Mouse (Mus musculus) lung, adult 2 months (tissue): Measurements from ENCODE around the gene Ifrd2. TPM values are rescaled to one million over a fixed set of nuclear protein-coding genes. Genes with fewer than 3 reads are reported as not detected.

ENCODE experiments used
- DNase-seq: peaks from one replicate; pipeline ENCODE4 v3.0.0; 2022
- H3K4me1 ChIP-seq: fragments of 200-500 bp; 2 replicates; pipeline ENCODE4 v1.6.1; 2011; ENCODE audit warnings: low read length; ENCODE audit not compliant: control insufficient read depth, insufficient read depth
- H3K4me3 ChIP-seq: fragments of 200-500 bp; replicated peaks from 2 replicates; pipeline ENCODE3; 2011; ENCODE audit warnings: low read depth, mild to moderate bottlenecking, control low read depth, low read length; ENCODE audit errors: extremely low read depth
- CTCF ChIP-seq: fragments of 200-500 bp; IDR thresholded peaks from 2 replicates; pipeline ENCODE4 v1.5.1; 2011; ENCODE audit warnings: mild to moderate bottlenecking, low read length, control low read depth; ENCODE audit not compliant: insufficient read depth
- POLR2A ChIP-seq: fragments of 200-500 bp; IDR thresholded peaks from 2 replicates; pipeline ENCODE4 v1.6.1; 2011; ENCODE audit warnings: low read depth, mild to moderate bottlenecking, control low read depth, low read length, borderline replicate concordance; ENCODE audit errors: extremely low read depth
- WGBS: fragments of 180-500 bp; shearing (Covaris S2); methylation state at CpG from one replicate; pipeline ENCODE4 v1.1.7; 2018; 5-methylcytosine and 5-hydroxymethylcytosine counted together
- polyA plus RNA-seq: library from polyadenylated mRNA; depleted of rRNA; stranded (reverse); fragments of >200 nt; gene quantifications from 2 replicates; pipeline ENCODE4 v1.2.3, GENCODE M21; 2012; rRNA removed

The Ifrd2 gene
- 41.5 and 41.8 TPM in 2 replicates for polyA plus RNA-seq

- Histone ChIP-seq H3K4me1 (peaks cover 7% of the 10 kb centered on the region), H3K4me3 (peak within 1 kb of the TSS; percentile 72)
- TF ChIP-seq CTCF (no peak), POLR2A (no peak)
- DNase-seq: peak; percentile 95
- WGBS: 9% methylated on average over 46 of the region's 46 CpGs
Measured at GRCm38 (mm10) chr9:107586974-107587832, at the start of gene Ifrd2. Gene Ifrd2, plus strand, starts transcription at chr9:107587642.

GRCm38 (mm10) chr9:107538231-107538630 lies 49.2 kb upstream of the Ifrd2 start:
- Histone ChIP-seq H3K4me1 (peaks cover 30% of the 10 kb centered on the region), H3K4me3 (no peak overlapping the region)
- WGBS: 85% methylated on average over 7 of the region's 7 CpGs
- TF ChIP-seq CTCF (no peak), POLR2A (no peak)
- DNase-seq: no peak

- peaks cover 30% of the 10 kb centered on the region for H3K4me1 ChIP-seq
- DNase-seq: no peak
- TF ChIP-seq CTCF (no peak), POLR2A (no peak)
- H3K4me3 ChIP-seq: no peak overlapping the region
- 88% methylated on average over 3 of the region's 3 CpGs for WGBS
Measured at GRCm38 (mm10) chr9:107538711-107539110, 48.7 kb upstream of the Ifrd2 start.

- no peak for TF ChIP-seq POLR2A
- TF ChIP-seq CTCF: no peak
- 92% methylated on average over 8 of the region's 8 CpGs for WGBS
- H3K4me1 ChIP-seq: peaks cover 29% of the 10 kb centered on the region
- no peak for DNase-seq
- H3K4me3 ChIP-seq: no peak overlapping the region
Measured at GRCm38 (mm10) chr9:107539940-107540339, 47.5 kb upstream of the Ifrd2 start.

- Histone ChIP-seq H3K4me1 (peaks cover 25% of the 10 kb centered on the region), H3K4me3 (no peak overlapping the region)
- 65% methylated on average over 4 of the region's 4 CpGs for WGBS
- TF ChIP-seq CTCF (no peak), POLR2A (no peak)
- no peak for DNase-seq
Measured at GRCm38 (mm10) chr9:107540420-107540819, 47.0 kb upstream of the Ifrd2 start.

GRCm38 (mm10) chr9:107541005-107541404 lies 46.4 kb upstream of the Ifrd2 start:
- WGBS: 21% methylated on average over 10 of the region's 10 CpGs
- no peak overlapping the region for H3K4me3 ChIP-seq

GRCm38 (mm10) chr9:107541474-107542351 lies 45.7 kb upstream of the Ifrd2 start, which contains the start of the genes Cyb561d2 and Nprl2:
Gene Cyb561d2, minus strand, starts transcription at chr9:107542193.
Gene Nprl2, plus strand, starts transcription at chr9:107542226.
- under 1% methylated on average over 46 of the region's 46 CpGs for WGBS
- peak; percentile 96 for DNase-seq
- Histone ChIP-seq H3K4me1 (peaks cover 13% of the 10 kb centered on the region), H3K4me3 (peak within 1 kb of the TSS; percentile 95)
- TF ChIP-seq POLR2A (peak; percentile 69; the same call in 1 of the 2 replicates), CTCF (no peak)

More at GRCm38 (mm10) chr9:107541005-107541404, 46.4 kb upstream of the Ifrd2 start:
- H3K4me1 ChIP-seq: peaks cover 19% of the 10 kb centered on the region
- TF ChIP-seq POLR2A (no peak), CTCF (no peak)
- no peak for DNase-seq

- peak overlapping the region; percentile 95 for H3K4me3 ChIP-seq
- DNase-seq: no peak
- WGBS: 2% methylated on average over 11 of the region's 11 CpGs
- H3K4me1 ChIP-seq: peaks cover 9% of the 10 kb centered on the region; the same call in 1 of the 2 replicates
- TF ChIP-seq CTCF (no peak), POLR2A (no peak)
Measured at GRCm38 (mm10) chr9:107542352-107542686, 45.1 kb upstream of the Ifrd2 start.

GRCm38 (mm10) chr9:107542721-107543120 lies 44.7 kb upstream of the Ifrd2 start:
- peaks cover 9% of the 10 kb centered on the region; the same call in 1 of the 2 replicates for H3K4me1 ChIP-seq
- H3K4me3 ChIP-seq: no peak overlapping the region
- WGBS: 32% methylated on average over 8 of the region's 8 CpGs
- no peak for TF ChIP-seq CTCF
- no peak for TF ChIP-seq POLR2A
- DNase-seq: no peak
